Mouse (Mus musculus) hindbrain, embryonic 16.5 days (tissue): Measurements from ENCODE around the gene Myh7b. TPM values are rescaled to one million over a fixed set of nuclear protein-coding genes. Genes with fewer than 3 reads are reported as not detected.

Experiments
- ATAC-seq: fragments of 200-750 bp; cut with Nextera tagmentation; 2 replicates; pipeline ENCODE4 v1.8.0; 2017; ENCODE audit warnings: moderate TSS enrichment, moderate library complexity
- H3K27ac ChIP-seq: fragments of 300-500 bp; sonication (generic); 2 replicates; pipeline ENCODE4 v1.5.1; 2014; ENCODE audit warnings: low read depth, mild to moderate bottlenecking, control low read depth, low read length, moderate library complexity
- H3K27me3 ChIP-seq: fragments of 300-500 bp; sonication (generic); replicated peaks from 2 replicates; pipeline ENCODE4 v1.6.1; 2014; ENCODE audit warnings: low read length; ENCODE audit not compliant: control insufficient read depth, insufficient read depth
- H3K36me3 ChIP-seq: fragments of 300-500 bp; sonication (generic); 2 replicates; pipeline ENCODE4 v1.6.1; 2014; ENCODE audit warnings: mild to moderate bottlenecking, low read length, moderate library complexity, mixed read lengths; ENCODE audit not compliant: control insufficient read depth, insufficient read depth
- H3K4me1 ChIP-seq: fragments of 300-500 bp; sonication (generic); 2 replicates; pipeline ENCODE4 v1.6.1; 2014; ENCODE audit warnings: low read depth, low read length; ENCODE audit not compliant: control insufficient read depth, insufficient read depth
- H3K4me2 ChIP-seq: fragments of 300-500 bp; sonication (generic); 2 replicates; pipeline ENCODE4 v1.6.1; 2014; ENCODE audit warnings: mild to moderate bottlenecking, low read length, control low read depth, moderate library complexity
- H3K4me3 ChIP-seq: fragments of 300-500 bp; sonication (generic); 2 replicates; pipeline ENCODE4 v1.5.1; 2014; ENCODE audit warnings: mild to moderate bottlenecking, low read length, control low read depth, moderate library complexity
- H3K9ac ChIP-seq: fragments of 300-500 bp; sonication (generic); 2 replicates; pipeline ENCODE4 v1.6.1; 2014; ENCODE audit warnings: low read depth, mild to moderate bottlenecking, control low read depth, low read length, moderate library complexity
- H3K9me3 ChIP-seq: fragments of 300-500 bp; sonication (generic); 2 replicates; pipeline ENCODE4 v1.6.1; 2014; ENCODE audit warnings: mild to moderate bottlenecking, low read length, moderate library complexity; ENCODE audit not compliant: control insufficient read depth
- WGBS: fragments of 180-500 bp; shearing (Covaris S2); extraction: QIAGEN DNeasy Blood & Tissue Kit; methylation state at CpG from one replicate; pipeline ENCODE4 v1.1.7; 2014; 5-methylcytosine and 5-hydroxymethylcytosine counted together
- polyA plus RNA-seq: library from polyadenylated mRNA; unstranded; fragments of >200 nt; fragmentation: Nextera tagmentation; extraction: Ambion mirVana; gene quantifications from 2 replicates; pipeline ENCODE4 v1.2.1, GENCODE M21; 2015

Gene Myh7b
- polyA plus RNA-seq, 1 experiment from 2014 or later: 1.7 TPM

DNA sequence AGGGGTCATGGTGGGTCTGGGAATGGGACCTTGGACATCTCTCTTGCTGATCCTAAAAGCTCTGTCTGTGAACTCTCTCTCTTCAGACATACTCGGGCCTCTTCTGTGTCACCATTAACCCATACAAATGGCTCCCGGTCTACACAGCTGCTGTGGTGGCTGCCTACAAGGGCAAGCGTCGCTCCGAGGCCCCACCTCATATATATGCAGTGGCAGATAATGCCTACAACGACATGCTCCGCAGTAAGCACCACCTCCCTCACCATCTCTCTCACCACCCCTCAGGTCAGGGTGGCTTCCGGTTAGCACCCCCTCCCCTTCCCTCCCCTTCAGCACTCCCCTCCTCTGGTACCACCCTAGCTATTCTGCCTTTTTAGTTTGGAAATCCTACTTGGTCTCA lies 2.9 kb downstream of the Myh7b start:
- H3K4me3 ChIP-seq: peak overlapping the region; percentile 32
- H3K27ac ChIP-seq: no peak overlapping the region
- peak; percentile 9; the same call in 1 of the 2 replicates for ATAC-seq
- 68% methylated on average over 8 of the region's 8 CpGs for WGBS
- H3K9me3 ChIP-seq: no peaks in the 10 kb centered on the region
- no peaks in the 10 kb centered on the region; the same call in 1 of the 2 replicates for H3K27me3 ChIP-seq
- peaks cover 5% of the 10 kb centered on the region; the same call in 1 of the 2 replicates for H3K4me1 ChIP-seq
- no peaks in the 10 kb centered on the region for H3K36me3 ChIP-seq
- H3K4me2 ChIP-seq: peak overlapping the region; percentile 60
- no peak overlapping the region for H3K9ac ChIP-seq

DNA sequence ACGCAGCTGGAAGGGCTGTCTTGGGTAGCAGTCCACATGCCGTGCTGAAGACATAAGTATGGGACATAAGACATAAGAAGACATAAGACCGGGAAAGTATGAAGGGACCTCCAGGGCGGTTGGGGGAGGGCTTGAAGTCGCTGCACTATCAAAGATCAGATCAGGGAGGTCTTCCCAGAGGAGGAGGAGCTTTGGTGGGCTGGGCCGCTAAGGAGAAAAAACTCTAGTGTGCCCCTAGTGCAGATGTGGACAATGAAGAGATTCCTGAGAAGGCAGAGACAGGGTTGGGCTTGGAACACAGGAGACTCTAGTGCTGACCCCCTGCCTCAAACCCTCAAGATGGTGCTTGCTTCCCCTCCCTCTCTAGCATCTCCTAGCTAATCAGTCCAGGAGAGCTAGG lies 6.0 kb downstream of the Myh7b start:
- no peak overlapping the region for H3K9ac ChIP-seq
- ATAC-seq: no peak
- H3K9me3 ChIP-seq: no peaks in the 10 kb centered on the region
- H3K27me3 ChIP-seq: no peaks in the 10 kb centered on the region; the same call in 1 of the 2 replicates
- peaks cover 5% of the 10 kb centered on the region; the same call in 1 of the 2 replicates for H3K4me1 ChIP-seq
- no peak overlapping the region for H3K4me2 ChIP-seq
- no peaks in the 10 kb centered on the region for H3K36me3 ChIP-seq
- no peak overlapping the region for H3K4me3 ChIP-seq
- H3K27ac ChIP-seq: no peak overlapping the region
- 62% methylated on average over 6 of the region's 6 CpGs for WGBS

- H3K4me3 ChIP-seq: no peak overlapping the region
- H3K9me3 ChIP-seq: no peaks in the 10 kb centered on the region
- no peaks in the 10 kb centered on the region for H3K4me1 ChIP-seq
- no peaks in the 10 kb centered on the region for H3K36me3 ChIP-seq
- H3K27me3 ChIP-seq: no peaks in the 10 kb centered on the region
- peak; percentile 46 for ATAC-seq
- no peak overlapping the region for H3K4me2 ChIP-seq
- H3K27ac ChIP-seq: no peak overlapping the region
- WGBS: 18% methylated on average over 8 of the region's 8 CpGs
- H3K9ac ChIP-seq: no peak overlapping the region
Measured at GRCm38 (mm10) chr2:155619817-155620216, 8.8 kb downstream of the Myh7b start.

- H3K4me3 ChIP-seq: no peak overlapping the region
- no peak overlapping the region for H3K27ac ChIP-seq
- no peaks in the 10 kb centered on the region for H3K9me3 ChIP-seq
- H3K4me1 ChIP-seq: no peaks in the 10 kb centered on the region; the same call in 1 of the 2 replicates
- 33% methylated on average over 11 of the region's 11 CpGs for WGBS
- ATAC-seq: no peak
- no peak overlapping the region for H3K9ac ChIP-seq
- no peak overlapping the region for H3K4me2 ChIP-seq
- H3K36me3 ChIP-seq: no peaks in the 10 kb centered on the region
- 0 out of 2 replicates have a peak, but pooled peaks cover 1% of the 10 kb centered on the region for H3K27me3 ChIP-seq
Measured at GRCm38 (mm10) chr2:155622606-155623005, 11.6 kb downstream of the Myh7b start.

GRCm38 (mm10) chr2:155623996-155624395 lies 13.0 kb downstream of the Myh7b start:
- no peak overlapping the region for H3K9ac ChIP-seq
- no peak for ATAC-seq
- H3K9me3 ChIP-seq: no peaks in the 10 kb centered on the region
- H3K36me3 ChIP-seq: no peaks in the 10 kb centered on the region
- H3K4me1 ChIP-seq: peaks cover 3% of the 10 kb centered on the region
- H3K27me3 ChIP-seq: peaks cover 4% of the 10 kb centered on the region; the same call in 1 of the 2 replicates
- no peak overlapping the region for H3K4me3 ChIP-seq
- H3K27ac ChIP-seq: no peak overlapping the region
- H3K4me2 ChIP-seq: no peak overlapping the region
- 89% methylated on average over 6 of the region's 6 CpGs for WGBS

DNA sequence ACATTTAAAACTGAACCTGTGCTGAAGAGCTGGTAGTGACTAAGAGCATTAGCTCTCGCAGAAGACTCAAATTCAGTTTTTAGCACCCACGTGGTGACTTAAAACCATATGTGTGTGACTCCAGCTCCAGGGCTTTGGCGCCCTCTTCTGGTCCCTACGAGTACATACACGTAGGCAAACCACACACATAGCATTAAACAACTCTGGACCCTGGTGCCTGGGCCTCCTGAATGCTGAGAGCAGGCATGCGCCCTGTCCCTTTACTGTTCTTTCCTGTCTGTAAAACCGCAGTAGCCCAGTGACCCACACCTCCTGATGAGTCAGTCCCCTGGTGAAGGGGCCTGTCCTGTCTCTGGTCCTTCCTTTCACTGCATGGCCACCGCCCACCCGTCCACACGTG lies 13.7 kb downstream of the Myh7b start:
- 41% methylated on average over 10 of the region's 10 CpGs for WGBS
- Histone ChIP-seq H3K4me2 (no peak overlapping the region), H3K4me3 (no peak overlapping the region), H3K36me3 (no peaks in the 10 kb centered on the region), H3K9me3 (no peaks in the 10 kb centered on the region), H3K4me1 (peaks cover 10% of the 10 kb centered on the region), H3K9ac (no peak overlapping the region), H3K27ac (no peak overlapping the region), H3K27me3 (peaks cover 4% of the 10 kb centered on the region; the same call in 1 of the 2 replicates)
- ATAC-seq: no peak

DNA sequence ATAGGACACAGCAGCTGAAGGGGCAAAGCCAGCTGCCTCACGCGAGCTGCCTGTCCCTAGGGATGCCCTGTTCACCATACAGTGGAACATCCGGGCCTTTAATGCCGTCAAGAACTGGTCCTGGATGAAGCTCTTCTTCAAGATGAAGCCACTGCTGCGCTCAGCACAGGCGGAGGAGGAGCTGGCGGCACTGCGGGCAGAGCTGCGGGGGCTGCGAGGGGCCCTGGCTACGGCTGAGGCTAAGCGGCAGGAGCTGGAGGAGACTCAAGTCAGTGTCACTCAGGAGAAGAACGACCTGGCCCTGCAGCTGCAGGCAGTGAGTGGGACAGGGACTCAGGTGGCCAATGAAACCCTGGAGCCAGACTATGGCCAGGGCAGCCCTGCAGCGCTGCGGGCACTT lies 15.3 kb downstream of the Myh7b start:
- Histone ChIP-seq H3K9ac (peak overlapping the region; percentile 11; the same call in 1 of the 2 replicates), H3K4me3 (no peak overlapping the region), H3K4me2 (no peak overlapping the region), H3K27ac (no peak overlapping the region), H3K4me1 (peaks cover 20% of the 10 kb centered on the region), H3K27me3 (peaks cover 4% of the 10 kb centered on the region), H3K36me3 (no peaks in the 10 kb centered on the region), H3K9me3 (no peaks in the 10 kb centered on the region)
- no peak for ATAC-seq
- WGBS: 40% methylated on average over 13 of the region's 15 CpGs

- H3K9me3 ChIP-seq: no peaks in the 10 kb centered on the region
- H3K4me1 ChIP-seq: peaks cover 21% of the 10 kb centered on the region
- H3K27ac ChIP-seq: no peak overlapping the region
- H3K4me3 ChIP-seq: no peak overlapping the region
- H3K27me3 ChIP-seq: peaks cover 10% of the 10 kb centered on the region
- WGBS: 53% methylated on average over 21 of the region's 21 CpGs
- 0 out of 2 replicates have a peak, but pooled peaks cover 2% of the 10 kb centered on the region for H3K36me3 ChIP-seq
- ATAC-seq: no peak
- H3K9ac ChIP-seq: no peak overlapping the region
- no peak overlapping the region for H3K4me2 ChIP-seq
Measured at GRCm38 (mm10) chr2:155627030-155627738, 16.2 kb downstream of the Myh7b start.

DNA sequence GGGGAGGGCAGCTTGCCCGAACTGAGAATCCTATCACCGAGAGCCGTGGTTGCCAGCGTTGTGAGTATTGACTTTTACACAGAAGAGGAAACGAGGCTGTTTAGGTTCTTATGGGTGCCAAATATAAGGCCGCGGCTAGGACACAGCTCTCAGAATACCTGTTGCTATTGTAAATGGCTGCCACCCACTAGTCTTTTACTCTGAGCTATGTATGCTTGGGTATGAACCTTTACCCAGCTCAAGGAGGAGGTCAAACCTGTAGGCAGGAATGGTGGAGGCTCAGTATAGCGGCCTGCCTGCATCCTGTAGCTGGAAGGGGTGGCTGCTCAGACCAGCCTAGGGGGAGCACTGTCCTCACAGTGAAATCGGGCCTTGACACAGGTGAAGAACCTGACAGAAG lies 17.1 kb downstream of the Myh7b start:
- Histone ChIP-seq H3K4me3 (no peak overlapping the region), H3K27ac (no peak overlapping the region), H3K36me3 (peaks cover 5% of the 10 kb centered on the region; the same call in 1 of the 2 replicates), H3K9ac (no peak overlapping the region), H3K4me1 (peaks cover 21% of the 10 kb centered on the region), H3K4me2 (no peak overlapping the region), H3K27me3 (peaks cover 19% of the 10 kb centered on the region), H3K9me3 (no peaks in the 10 kb centered on the region)
- WGBS: 89% methylated on average over 9 of the region's 9 CpGs
- ATAC-seq: no peak
